Mouse (Mus musculus): ENCODE data around the gene Lmo7. TPM values are rescaled to one million over a fixed set of nuclear protein-coding genes. Genes with fewer than 3 reads are reported as not detected.

Lmo7 gene
- polyA plus RNA-seq, 1 experiment from 2014 or later, result 36.2 TPM

GRCm38 (mm10) chr14:101892496-101892895, 162.7 kb downstream of the Lmo7 start:
- Histone ChIP-seq H3K4me2 (no peak overlapping the region), H3K36me3 (no peaks in the 10 kb centered on the region), H3K27me3 (no peaks in the 10 kb centered on the region), H3K9me3 (no peaks in the 10 kb centered on the region), H3K4me3 (no peak overlapping the region), H3K9ac (no peak overlapping the region), H3K27ac (no peak overlapping the region), H3K4me1 (no peaks in the 10 kb centered on the region)
- no peak for ATAC-seq (ENCODE audit: borderline replicate concordance, extremely low read depth, low FRiP score, low TSS enrichment)
- 84% methylated on average over 8 of the region's 8 CpGs for WGBS

- no peaks in the 10 kb centered on the region for H3K36me3 ChIP-seq
- ATAC-seq (ENCODE audit: borderline replicate concordance, extremely low read depth, low FRiP score, low TSS enrichment), result no peak
Observed at GRCm38 (mm10) chr14:101893215-101893614, 163.5 kb downstream of the Lmo7 start.

GRCm38 (mm10) chr14:101898250-101898649, 168.5 kb downstream of the Lmo7 start:
- H3K4me2 ChIP-seq, result no peak overlapping the region
- H3K4me3 ChIP-seq, result no peak overlapping the region
- 59% methylated on average over 6 of the region's 6 CpGs for WGBS
- no peaks in the 10 kb centered on the region for H3K36me3 ChIP-seq
- no peaks in the 10 kb centered on the region for H3K4me1 ChIP-seq
- no peaks in the 10 kb centered on the region for H3K27me3 ChIP-seq
- no peaks in the 10 kb centered on the region for H3K9me3 ChIP-seq
- H3K9ac ChIP-seq, result no peak overlapping the region
- peak overlapping the region; percentile 41; the same call in 1 of the 2 replicates for H3K27ac ChIP-seq
- no peak for ATAC-seq (ENCODE audit: borderline replicate concordance, extremely low read depth, low FRiP score, low TSS enrichment)

More at GRCm38 (mm10) chr14:101893215-101893614, 163.5 kb downstream of the Lmo7 start:
- Histone ChIP-seq H3K27me3 (no peaks in the 10 kb centered on the region), H3K4me2 (no peak overlapping the region), H3K27ac (no peak overlapping the region), H3K9ac (no peak overlapping the region), H3K4me1 (no peaks in the 10 kb centered on the region), H3K9me3 (no peaks in the 10 kb centered on the region), H3K4me3 (no peak overlapping the region)
- 86% methylated on average over 6 of the region's 6 CpGs for WGBS

- ATAC-seq (ENCODE audit: borderline replicate concordance, extremely low read depth, low FRiP score, low TSS enrichment), result no peak
- H3K36me3 ChIP-seq, result no peaks in the 10 kb centered on the region
Observed at GRCm38 (mm10) chr14:101901496-101901895, 171.7 kb downstream of the Lmo7 start.

GRCm38 (mm10) chr14:101901976-101902375, 172.2 kb downstream of the Lmo7 start:
- H3K4me2 ChIP-seq, result no peak overlapping the region
- no peaks in the 10 kb centered on the region for H3K36me3 ChIP-seq
- H3K4me1 ChIP-seq, result no peaks in the 10 kb centered on the region
- ATAC-seq (ENCODE audit: borderline replicate concordance, extremely low read depth, low FRiP score, low TSS enrichment), result no peak
- no peak overlapping the region for H3K9ac ChIP-seq
- no peaks in the 10 kb centered on the region for H3K27me3 ChIP-seq
- 69% methylated on average over 7 of the region's 7 CpGs for WGBS
- no peak overlapping the region for H3K4me3 ChIP-seq
- no peaks in the 10 kb centered on the region for H3K9me3 ChIP-seq
- H3K27ac ChIP-seq, result no peak overlapping the region

More at GRCm38 (mm10) chr14:101901496-101901895, 171.7 kb downstream of the Lmo7 start:
- no peaks in the 10 kb centered on the region for H3K27me3 ChIP-seq
- WGBS, result 34% methylated on average over 7 of the region's 7 CpGs
- H3K9me3 ChIP-seq, result no peaks in the 10 kb centered on the region
- no peak overlapping the region for H3K27ac ChIP-seq
- no peaks in the 10 kb centered on the region for H3K4me1 ChIP-seq
- H3K9ac ChIP-seq, result no peak overlapping the region
- H3K4me2 ChIP-seq, result no peak overlapping the region
- H3K4me3 ChIP-seq, result no peak overlapping the region

GRCm38 (mm10) chr14:101903722-101904121, 174.0 kb downstream of the Lmo7 start:
- H3K9me3 ChIP-seq, result no peaks in the 10 kb centered on the region

GRCm38 (mm10) chr14:101911983-101912382, 182.2 kb downstream of the Lmo7 start:
- ATAC-seq (ENCODE audit: borderline replicate concordance, extremely low read depth, low FRiP score, low TSS enrichment), result no peak
- Histone ChIP-seq H3K4me1 (no peaks in the 10 kb centered on the region), H3K27me3 (no peaks in the 10 kb centered on the region), H3K9ac (no peak overlapping the region), H3K36me3 (no peaks in the 10 kb centered on the region), H3K9me3 (no peaks in the 10 kb centered on the region), H3K4me2 (no peak overlapping the region), H3K27ac (no peak overlapping the region), H3K4me3 (no peak overlapping the region)
- WGBS, result 55% methylated on average over 7 of the region's 7 CpGs

More at GRCm38 (mm10) chr14:101903722-101904121, 174.0 kb downstream of the Lmo7 start:
- 73% methylated on average over 5 of the region's 5 CpGs for whole genome bisulfite sequencing
- Histone ChIP-seq H3K27ac (no peak overlapping the region), H3K27me3 (no peaks in the 10 kb centered on the region), H3K4me3 (no peak overlapping the region), H3K4me2 (no peak overlapping the region), H3K36me3 (no peaks in the 10 kb centered on the region), H3K4me1 (no peaks in the 10 kb centered on the region), H3K9ac (no peak overlapping the region)
- no peak for ATAC-seq (ENCODE audit: borderline replicate concordance, extremely low read depth, low FRiP score, low TSS enrichment)

- no peaks in the 10 kb centered on the region for H3K9me3 ChIP-seq
- no peak overlapping the region for H3K4me2 ChIP-seq
- no peak overlapping the region for H3K27ac ChIP-seq
- ATAC-seq (ENCODE audit: borderline replicate concordance, extremely low read depth, low FRiP score, low TSS enrichment), result no peak
- H3K36me3 ChIP-seq, result no peaks in the 10 kb centered on the region
- no peaks in the 10 kb centered on the region for H3K27me3 ChIP-seq
- WGBS, result 89% methylated on average over 3 of the region's 3 CpGs
- no peak overlapping the region for H3K9ac ChIP-seq
- no peak overlapping the region for H3K4me3 ChIP-seq
- H3K4me1 ChIP-seq, result no peaks in the 10 kb centered on the region
Observed at GRCm38 (mm10) chr14:101912392-101912791, 182.6 kb downstream of the Lmo7 start.

- Histone ChIP-seq H3K9ac (no peak overlapping the region), H3K27ac (no peak overlapping the region), H3K4me3 (no peak overlapping the region), H3K4me1 (no peaks in the 10 kb centered on the region), H3K4me2 (no peak overlapping the region), H3K36me3 (peaks cover 4% of the 10 kb centered on the region; the same call in 1 of the 2 replicates), H3K9me3 (no peaks in the 10 kb centered on the region), H3K27me3 (no peaks in the 10 kb centered on the region)
- no peak for ATAC-seq (ENCODE audit: borderline replicate concordance, extremely low read depth, low FRiP score, low TSS enrichment)
Observed at GRCm38 (mm10) chr14:101914321-101914720, 184.6 kb downstream of the Lmo7 start.

- WGBS, result 72% methylated on average over 8 of the region's 8 CpGs
- H3K9ac ChIP-seq, result no peak overlapping the region
- no peak overlapping the region for H3K27ac ChIP-seq
- H3K36me3 ChIP-seq, result peaks cover 4% of the 10 kb centered on the region; the same call in 1 of the 2 replicates
- ATAC-seq (ENCODE audit: borderline replicate concordance, extremely low read depth, low FRiP score, low TSS enrichment), result no peak
- no peaks in the 10 kb centered on the region for H3K4me1 ChIP-seq
- H3K4me3 ChIP-seq, result no peak overlapping the region
- H3K27me3 ChIP-seq, result no peaks in the 10 kb centered on the region
- H3K9me3 ChIP-seq, result no peaks in the 10 kb centered on the region
- H3K4me2 ChIP-seq, result no peak overlapping the region
Observed at GRCm38 (mm10) chr14:101915867-101916266, 186.1 kb downstream of the Lmo7 start.

- H3K4me2 ChIP-seq, result no peak overlapping the region
- ATAC-seq (ENCODE audit: borderline replicate concordance, extremely low read depth, low FRiP score, low TSS enrichment), result no peak
- no peaks in the 10 kb centered on the region for H3K9me3 ChIP-seq
- H3K9ac ChIP-seq, result no peak overlapping the region
- no peaks in the 10 kb centered on the region for H3K27me3 ChIP-seq
- H3K4me3 ChIP-seq, result no peak overlapping the region
- no peaks in the 10 kb centered on the region for H3K4me1 ChIP-seq
- no peak overlapping the region for H3K27ac ChIP-seq
- WGBS, result 86% methylated on average over 5 of the region's 5 CpGs
- H3K36me3 ChIP-seq, result peaks cover 4% of the 10 kb centered on the region; the same call in 1 of the 2 replicates
Observed at GRCm38 (mm10) chr14:101918471-101918870, 188.7 kb downstream of the Lmo7 start.

GRCm38 (mm10) chr14:101927646-101928244, 198.0 kb downstream of the Lmo7 start:
- no peak overlapping the region for H3K4me2 ChIP-seq
- H3K4me3 ChIP-seq, result no peak overlapping the region
- no peak overlapping the region for H3K9ac ChIP-seq
- 0 out of 2 replicates have a peak, but pooled peaks cover 3% of the 10 kb centered on the region for H3K36me3 ChIP-seq
- no peak for ATAC-seq (ENCODE audit: borderline replicate concordance, extremely low read depth, low FRiP score, low TSS enrichment)
- H3K4me1 ChIP-seq, result no peaks in the 10 kb centered on the region
- no peak overlapping the region for H3K27ac ChIP-seq
- no peaks in the 10 kb centered on the region for H3K27me3 ChIP-seq
- H3K9me3 ChIP-seq, result no peaks in the 10 kb centered on the region
- WGBS, result 89% methylated on average over 12 of the region's 12 CpGs
